Mouse (Mus musculus) left cerebral cortex, adult 18-20 months (tissue): ENCODE data around the gene Slc10a4. TPM values are rescaled to one million over a fixed set of nuclear protein-coding genes. Genes with fewer than 3 reads are reported as not detected.
"Not testable (repeated sequence)": the region's sequence is repeated elsewhere in the genome, so short reads cannot be mapped to it uniquely, and the experiment has no call there.

Experiments
- DNase-seq, 2 experiments: peaks; one replicate each; pipeline ENCODE4 v3.0.0; 2021 to 2022; ENCODE audit warnings: low spot score in 2 of 2, mixed read lengths in 1 of 2
- long read RNA-seq, 2 experiments: library from polyadenylated mRNA; stranded (forward); transcript quantifications; one replicate each; pipeline ENCODE4 v2.0.0; 2021
- total RNA-seq, 2 experiments: library from RNA; stranded (reverse); gene quantifications; 2 replicates each; pipeline ENCODE4 v1.2.3; 2021

Gene Slc10a4
- 1 to 10 TPM; 1.5 to 1.8 TPM for total RNA-seq
- long read RNA-seq, experiment 1, partial matches to known transcripts, result 1 of 1 reads
- long read RNA-seq, experiment 1, other reads (novel, unspliced or antisense), result 0 of 1 reads
- long read RNA-seq, experiment 2, partial matches to known transcripts, result 0 of 3 reads
- long read RNA-seq, experiment 2, other reads (novel, unspliced or antisense), result 0 of 3 reads

GRCm38 (mm10) chr5:73006784-73007581, at the start of gene Slc10a4:
TSS of gene Slc10a4 (plus strand) at chr5:73006883.
- DNase-seq, result no peak

GRCm38 (mm10) chr5:72957281-72957680, 49.4 kb upstream of the Slc10a4 start:
- no peak for DNase-seq

GRCm38 (mm10) chr5:72960096-72960495, 46.6 kb upstream of the Slc10a4 start:
- DNase-seq, result no peak

DNA sequence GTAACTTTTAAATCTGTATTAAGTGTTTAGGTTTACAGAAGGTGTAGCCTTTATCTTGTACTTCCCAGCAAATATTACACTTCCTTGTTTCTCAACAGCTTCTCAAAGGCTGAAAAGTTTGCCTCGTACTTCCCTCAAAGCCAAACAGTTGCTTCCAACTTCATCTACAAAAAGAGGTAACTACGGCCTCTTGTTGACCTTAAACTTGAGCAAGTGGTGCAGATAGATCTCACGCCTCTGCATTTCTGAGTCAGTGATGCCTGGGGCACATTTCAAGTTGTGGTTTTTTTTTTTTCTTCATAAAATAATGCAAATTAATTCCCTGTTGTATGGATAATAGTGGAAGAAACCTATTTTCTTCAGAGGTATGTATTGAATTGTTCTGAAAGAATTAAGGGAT, 41.0 kb upstream of the Slc10a4 start:
- no peak for DNase-seq

GRCm38 (mm10) chr5:72972435-72972834, 34.2 kb upstream of the Slc10a4 start:
- no peak for DNase-seq

GRCm38 (mm10) chr5:72972934-72973333, 33.7 kb upstream of the Slc10a4 start:
- no peak for DNase-seq

DNA sequence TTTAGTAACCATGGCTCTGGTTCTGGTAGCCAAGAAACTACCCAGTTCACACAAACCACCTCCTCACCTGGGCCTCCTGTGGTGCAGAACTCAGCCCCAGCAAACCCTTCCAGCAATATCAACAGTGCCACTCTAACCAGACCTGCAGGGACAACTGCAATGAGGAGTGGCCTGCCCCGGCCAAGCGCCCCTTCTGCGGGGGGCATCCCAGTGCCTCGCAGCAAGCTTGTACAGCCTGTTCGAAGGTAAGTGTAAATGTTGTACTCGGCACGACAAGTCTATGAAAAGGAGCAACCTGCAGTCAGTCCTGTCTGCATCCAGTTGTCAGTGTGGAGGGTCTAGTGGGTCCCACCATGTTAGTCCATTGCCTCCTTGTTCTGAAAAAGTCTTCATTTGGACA, 32.1 kb upstream of the Slc10a4 start, which contains the start of gene Gm10135:
Gm10135 (minus strand) TSS at position 101 of the 400 bp plus-strand sequence.
- DNase-seq, result no peak

DNA sequence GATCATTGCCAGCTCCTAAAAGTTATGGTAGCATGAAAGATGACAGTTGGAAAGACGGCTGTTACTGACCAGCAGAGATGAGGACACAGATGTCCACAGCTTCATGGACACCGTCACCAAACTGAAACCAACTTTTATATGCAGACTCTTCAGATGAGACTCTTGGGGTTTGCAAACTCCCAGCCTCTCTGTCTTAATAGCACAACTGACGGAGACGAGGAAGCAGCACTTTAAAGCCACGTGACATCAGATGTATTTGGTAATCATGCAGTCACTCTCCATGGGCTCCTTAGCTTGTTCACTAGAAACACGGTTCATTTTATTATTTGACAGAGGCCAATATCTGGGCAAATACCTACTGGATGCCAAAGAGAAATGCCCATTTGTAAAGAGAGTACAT, 30.7 kb upstream of the Slc10a4 start:
- DNase-seq, result no peak

DNA sequence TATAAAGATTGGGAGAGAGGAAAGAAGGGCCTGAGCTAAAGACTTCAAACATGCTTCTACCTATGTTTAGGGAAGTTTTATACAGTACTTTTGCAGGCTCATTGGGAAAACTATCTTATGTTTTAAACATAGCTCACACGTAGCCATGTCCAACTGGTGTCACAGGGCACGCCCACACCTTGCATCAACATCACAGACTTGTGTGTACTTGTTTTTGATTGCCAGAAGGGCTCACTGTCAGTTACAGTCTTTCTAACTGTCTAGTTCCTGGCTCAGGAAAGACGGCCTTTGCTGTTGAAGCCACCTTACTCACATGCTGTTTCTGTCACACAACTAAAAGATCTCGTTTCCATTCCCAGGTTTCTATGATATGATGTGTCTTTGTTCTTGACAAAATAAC, 30.1 kb upstream of the Slc10a4 start:
- no peak for DNase-seq

DNA sequence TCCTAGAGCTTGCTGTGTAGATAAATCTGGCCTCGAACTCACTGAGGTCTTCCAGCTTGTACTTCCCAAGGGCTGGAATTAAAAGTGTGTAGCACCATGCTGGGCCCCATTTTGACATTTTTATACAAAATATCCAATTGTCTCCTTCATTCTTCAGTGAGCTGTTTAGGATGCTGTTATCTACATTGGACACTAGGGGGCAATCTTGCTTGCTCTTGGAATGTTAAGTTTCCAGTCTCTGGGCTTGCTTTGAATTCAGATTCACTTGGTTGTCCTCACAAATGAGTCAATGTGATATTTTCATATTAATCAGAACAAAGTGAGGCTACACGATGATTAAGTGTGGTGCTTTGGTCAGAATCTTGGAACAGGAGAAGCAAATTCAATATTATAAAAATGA, 22.6 kb upstream of the Slc10a4 start:
- DNase-seq, result peak in 1 of 2 experiments; percentile 15

DNA sequence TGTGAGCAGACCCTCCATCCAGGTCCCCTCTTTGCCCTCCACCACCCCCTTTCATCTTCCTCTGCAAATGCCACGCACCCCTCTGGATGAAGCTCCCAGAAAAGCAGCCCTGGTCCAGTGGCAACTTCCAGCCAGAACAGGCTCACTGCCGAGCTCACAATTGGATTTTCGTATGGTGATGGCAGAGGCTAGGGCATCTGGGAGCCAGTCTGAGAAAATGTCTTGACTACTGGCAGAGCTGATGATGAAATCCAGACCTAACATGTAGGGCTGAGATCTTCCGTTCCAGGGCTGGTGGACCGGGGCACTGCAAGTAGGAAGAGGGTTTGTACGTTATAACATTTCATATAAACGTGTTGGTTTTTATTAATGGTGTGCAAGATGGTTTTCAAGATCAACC, 18.9 kb upstream of the Slc10a4 start:
- no peak for DNase-seq

- no peak for DNase-seq
These were observed 16.9 kb upstream of the Slc10a4 start for GRCm38 (mm10) chr5:72989756-72990155.

- no peak for DNase-seq
These were observed 14.2 kb upstream of the Slc10a4 start for GRCm38 (mm10) chr5:72992474-72992873.

- DNase-seq, result no peak
These were observed 12.3 kb upstream of the Slc10a4 start for GRCm38 (mm10) chr5:72994424-72994823.

DNA sequence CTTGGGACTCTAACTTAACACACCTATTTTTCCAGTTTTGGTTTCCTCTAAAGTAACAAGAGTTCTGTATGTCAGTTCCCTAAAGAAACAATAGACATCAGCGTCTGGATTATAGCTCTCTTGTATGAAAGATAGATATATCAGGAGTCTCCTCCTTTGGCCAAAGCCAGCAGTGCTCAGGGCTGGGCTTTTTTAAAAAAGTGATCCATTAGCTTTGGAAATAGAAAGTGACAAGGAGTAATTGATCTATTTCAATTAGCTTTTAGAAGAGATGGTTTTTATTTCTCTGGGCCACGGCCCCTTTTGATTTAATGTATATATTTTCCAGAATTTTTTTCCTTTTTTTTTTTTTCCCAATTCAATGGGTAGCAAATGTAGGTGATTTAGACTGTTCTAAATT, 11.8 kb upstream of the Slc10a4 start:
- DNase-seq, result no peak

DNA sequence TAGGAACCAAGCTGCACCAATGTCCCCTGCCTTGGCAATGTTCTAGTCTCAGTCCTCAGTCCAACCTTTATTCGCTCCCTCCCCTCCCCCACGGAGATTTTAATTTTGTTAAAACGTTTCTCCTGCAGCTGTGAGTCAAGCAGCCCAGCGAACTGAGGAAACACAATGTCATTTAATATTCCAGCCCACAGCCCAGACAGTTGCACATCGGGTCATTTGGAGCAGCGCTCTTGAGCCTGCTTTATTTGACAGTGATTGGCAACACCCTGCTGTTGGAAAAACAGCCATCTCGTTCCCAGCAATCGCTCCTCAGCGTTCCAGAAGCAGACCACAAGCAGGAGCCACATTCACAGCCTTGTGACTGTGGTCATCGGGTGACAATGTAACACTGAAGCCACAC, 11.3 kb upstream of the Slc10a4 start:
- DNase-seq, result no peak

DNA sequence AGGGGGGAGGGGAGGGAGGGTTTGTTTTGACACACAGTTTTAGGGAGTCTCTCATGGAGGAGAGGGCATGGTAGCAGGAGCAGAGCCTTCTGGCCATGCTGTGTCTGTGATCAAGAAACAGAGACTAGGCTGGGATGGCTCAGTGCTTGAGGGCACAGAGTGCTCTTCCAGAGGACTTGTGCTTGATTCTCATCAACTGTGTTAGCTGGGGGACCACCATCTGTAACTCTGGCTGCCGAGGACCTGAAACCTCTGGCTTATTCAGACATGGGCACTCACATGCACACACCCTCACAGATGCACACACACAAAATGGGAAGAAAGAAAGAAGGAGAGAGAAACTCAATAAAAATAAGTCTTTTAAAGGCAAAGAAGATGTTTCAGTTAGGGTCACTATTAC, 8.1 kb upstream of the Slc10a4 start:
- DNase-seq, result not testable (repeated sequence)

DNA sequence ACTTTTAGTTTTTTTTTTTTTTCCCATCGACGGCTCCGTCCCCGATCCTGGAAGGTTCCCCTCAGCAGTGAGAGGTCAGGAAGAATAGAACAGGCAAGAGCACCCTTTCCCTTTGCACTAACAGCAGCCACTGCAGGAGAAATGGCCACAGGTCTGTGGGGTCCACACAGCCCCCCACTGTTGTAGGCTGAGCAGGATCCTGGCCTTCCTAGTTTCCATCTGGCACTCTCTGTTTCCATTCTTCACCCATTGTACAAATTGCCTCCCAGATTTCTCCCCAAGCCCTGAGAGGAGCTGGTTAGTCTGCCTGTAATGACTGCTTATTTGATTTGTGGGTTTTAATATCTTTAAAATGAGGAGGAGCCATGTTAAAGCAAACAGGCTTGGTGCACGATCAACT, 2.6 kb upstream of the Slc10a4 start:
- DNase-seq, result no peak

GRCm38 (mm10) chr5:73007582-73007959, 888 bp downstream of the Slc10a4 start:
- DNase-seq, result no peak

GRCm38 (mm10) chr5:73008230-73008629, 1.5 kb downstream of the Slc10a4 start:
- DNase-seq, result not testable (repeated sequence)

GRCm38 (mm10) chr5:73011806-73012205, 5.1 kb downstream of the Slc10a4 start:
- not testable (repeated sequence) for DNase-seq

GRCm38 (mm10) chr5:73012884-73013610, 6.4 kb downstream of the Slc10a4 start:
- DNase-seq, result not testable (repeated sequence)
